Mouse (Mus musculus) heart, adult 18-20 months (tissue): ENCODE data around the gene Hepacam. TPM values are rescaled to one million over a fixed set of nuclear protein-coding genes. Genes with fewer than 3 reads are reported as not detected.

Source experiments
- DNase-seq, 2 experiments: peaks; one replicate each; pipeline ENCODE4 v3.0.0; 2021 to 2022; ENCODE audit warnings: mixed read lengths in 1 of 2
- long read RNA-seq, 2 experiments: library from polyadenylated mRNA; stranded (forward); transcript quantifications; one replicate each; pipeline ENCODE4 v2.0.0; 2021
- total RNA-seq, 2 experiments: library from RNA; stranded (reverse); gene quantifications; 2 replicates each; pipeline ENCODE4 v1.2.3; 2021

Gene Hepacam
- under 1 TPM in 1 of 2 experiments, not detected in 1; 0.08 TPM for total RNA-seq
- long read RNA-seq, experiment 1 = 0 reads
- long read RNA-seq, experiment 2 = 0 reads

DNA sequence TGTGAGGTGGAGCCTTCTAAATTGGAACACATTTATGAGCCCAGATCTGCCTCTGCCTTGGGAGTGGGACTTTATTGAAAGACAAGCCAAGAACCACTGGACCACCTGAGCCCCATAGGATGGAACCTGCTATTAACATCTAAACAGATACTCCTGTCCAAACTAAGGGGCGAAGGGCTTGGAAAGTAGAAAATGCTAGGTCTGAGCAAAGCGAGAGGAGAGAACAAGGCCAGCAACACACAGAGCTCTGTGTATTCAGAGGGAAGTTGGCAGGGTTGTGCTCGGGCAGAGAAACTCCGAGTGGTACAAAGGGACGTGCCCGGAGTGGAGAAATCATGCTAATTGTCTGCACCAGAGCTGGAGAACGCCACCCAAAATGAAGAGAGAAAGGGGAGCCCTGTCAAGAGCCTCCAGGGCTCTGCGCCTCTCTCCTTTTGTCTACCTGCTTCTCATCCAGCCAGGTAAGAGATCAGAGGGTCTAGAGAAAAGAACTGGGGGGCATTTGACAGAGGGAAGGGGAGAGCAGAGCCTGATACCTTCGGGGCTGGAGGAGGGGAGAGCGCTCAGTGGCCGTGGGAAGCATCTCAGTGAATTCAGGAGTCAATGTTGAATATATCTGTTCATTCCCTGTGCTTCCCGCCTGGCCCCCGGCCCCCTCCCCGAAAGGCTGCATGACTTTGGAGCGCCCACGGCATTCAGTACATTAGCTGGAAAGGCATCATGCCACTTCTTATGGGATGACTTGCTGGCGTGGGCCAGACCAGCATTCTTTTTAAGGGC, at the start of gene Hepacam:
Hepacam (plus strand) TSS at position 51 of the 780 bp plus-strand sequence.
- no peak for DNase-seq

- peak in 1 of 2 experiments; percentile 7 for DNase-seq
Measured at GRCm38 (mm10) chr9:37329456-37329855, 37.7 kb upstream of the Hepacam start.

DNA sequence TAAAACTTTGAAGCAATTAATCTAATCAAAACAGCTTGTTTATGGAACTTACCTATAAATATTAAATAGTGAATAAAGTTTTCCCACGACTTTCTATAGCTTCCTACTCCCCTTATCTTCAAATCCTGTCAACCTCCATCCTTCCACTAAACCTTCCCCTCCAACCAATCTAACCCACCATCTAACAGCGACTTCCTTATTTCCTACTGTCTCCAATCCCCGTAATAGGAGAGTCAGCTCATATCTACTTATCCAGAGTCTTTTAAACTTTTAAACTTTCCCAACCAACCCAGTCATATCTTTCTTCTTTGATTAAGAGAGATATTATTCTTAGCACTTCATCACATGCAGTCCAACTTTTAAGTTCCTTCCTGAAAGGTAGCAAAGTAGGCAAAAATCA, 21.7 kb upstream of the Hepacam start:
- no peak for DNase-seq

GRCm38 (mm10) chr9:37347184-37347987, 19.8 kb upstream of the Hepacam start:
- no peak for DNase-seq

DNA sequence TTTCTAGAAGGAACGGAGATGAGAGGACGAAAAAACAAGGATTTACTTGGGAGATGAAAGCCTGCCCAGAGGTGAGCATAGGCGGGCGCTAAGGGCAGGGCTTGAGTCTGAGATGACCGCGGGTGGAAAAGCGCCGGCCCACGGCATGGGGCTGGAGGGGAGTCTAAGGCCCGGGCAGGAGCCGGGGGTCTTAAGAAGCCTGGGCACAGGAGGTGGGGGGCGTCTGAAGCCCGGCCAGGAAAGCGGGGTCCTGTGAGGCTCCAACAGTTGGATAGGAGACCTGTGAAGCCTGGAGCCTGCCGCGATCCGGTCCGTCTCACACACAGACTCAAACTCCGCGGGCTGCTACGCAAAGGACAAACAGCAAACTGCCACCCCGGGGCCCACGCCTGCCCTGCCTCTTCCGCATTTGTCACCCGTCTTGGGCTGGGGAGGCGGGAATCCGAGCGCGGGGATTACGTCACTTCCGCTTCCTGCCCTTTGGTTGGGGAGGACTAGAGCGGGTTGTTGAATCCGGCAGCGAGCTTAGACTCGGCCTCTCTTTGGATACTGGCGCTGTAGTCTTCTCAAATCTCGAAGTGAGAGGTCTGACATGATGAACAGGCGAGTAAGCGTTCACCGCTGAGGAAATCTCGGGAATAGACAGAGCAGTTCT, 19.0 kb upstream of the Hepacam start, which contains the start of gene Ccdc15:
Ccdc15 (minus strand) TSS at position 445 of the 655 bp plus-strand sequence.
- DNase-seq = peak; percentile 98

GRCm38 (mm10) chr9:37349050-37349449, 18.1 kb upstream of the Hepacam start:
- DNase-seq = no peak

GRCm38 (mm10) chr9:37351266-37351665, 15.9 kb upstream of the Hepacam start:
- DNase-seq = no peak

DNA sequence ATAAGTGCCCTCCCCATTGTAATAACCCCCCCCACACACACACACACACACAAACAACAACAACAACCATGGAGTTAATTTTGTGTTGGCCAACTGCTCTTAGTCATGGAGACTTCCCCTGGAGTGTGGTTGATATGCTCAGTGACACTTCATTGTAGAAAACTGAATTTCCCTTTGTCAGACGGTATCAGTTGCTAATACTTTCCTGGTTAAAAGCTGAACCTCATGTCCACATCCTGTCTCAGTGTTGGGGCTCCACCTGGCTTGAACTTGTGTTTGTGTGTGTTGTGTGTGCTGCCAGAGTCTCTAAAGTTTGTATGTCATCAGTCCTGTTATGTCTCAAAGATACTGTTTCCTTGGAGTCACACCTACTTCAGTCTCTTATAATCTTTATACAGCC, 12.7 kb upstream of the Hepacam start:
- DNase-seq = no peak

DNA sequence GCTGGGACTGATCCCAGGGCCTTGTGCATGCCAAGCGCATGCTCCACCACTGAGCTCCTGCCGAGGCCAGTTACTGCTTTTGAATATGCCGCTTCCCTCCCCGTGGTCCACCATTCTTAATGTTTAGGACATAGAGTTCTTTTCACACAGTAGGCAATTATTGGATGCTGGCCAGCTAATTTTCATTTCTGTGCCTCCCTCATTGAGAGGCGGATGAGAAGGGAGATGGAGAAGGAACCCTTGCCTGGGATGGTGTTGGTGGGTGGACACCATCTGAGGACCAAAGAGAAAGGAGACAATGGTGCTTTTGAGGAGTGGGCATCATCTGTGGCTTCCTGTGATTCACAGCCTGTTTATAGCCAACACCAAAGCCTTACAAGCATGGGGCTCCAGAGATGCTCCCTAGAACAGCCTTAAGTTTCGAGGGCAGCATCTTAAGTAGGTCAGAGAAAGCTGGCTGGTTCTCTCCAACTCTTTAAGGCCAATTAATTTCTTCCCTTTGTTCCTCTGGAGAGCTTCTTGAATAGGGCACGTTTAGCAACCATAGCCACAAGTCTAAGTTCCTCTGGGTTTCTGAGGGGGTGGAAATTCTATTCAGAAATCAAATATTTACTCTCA, 8.3 kb upstream of the Hepacam start:
- DNase-seq = no peak

GRCm38 (mm10) chr9:37359331-37360220, 7.6 kb upstream of the Hepacam start:
- DNase-seq = no peak

- DNase-seq = no peak
Measured at GRCm38 (mm10) chr9:37362084-37362483, 5.1 kb upstream of the Hepacam start.

GRCm38 (mm10) chr9:37362881-37363280, 4.3 kb upstream of the Hepacam start:
- DNase-seq = no peak

GRCm38 (mm10) chr9:37363551-37363950, 3.6 kb upstream of the Hepacam start:
- no peak for DNase-seq

GRCm38 (mm10) chr9:37364392-37364791, 2.8 kb upstream of the Hepacam start:
- DNase-seq = no peak

- DNase-seq = no peak
Measured at GRCm38 (mm10) chr9:37365706-37366105, 1.4 kb upstream of the Hepacam start.

DNA sequence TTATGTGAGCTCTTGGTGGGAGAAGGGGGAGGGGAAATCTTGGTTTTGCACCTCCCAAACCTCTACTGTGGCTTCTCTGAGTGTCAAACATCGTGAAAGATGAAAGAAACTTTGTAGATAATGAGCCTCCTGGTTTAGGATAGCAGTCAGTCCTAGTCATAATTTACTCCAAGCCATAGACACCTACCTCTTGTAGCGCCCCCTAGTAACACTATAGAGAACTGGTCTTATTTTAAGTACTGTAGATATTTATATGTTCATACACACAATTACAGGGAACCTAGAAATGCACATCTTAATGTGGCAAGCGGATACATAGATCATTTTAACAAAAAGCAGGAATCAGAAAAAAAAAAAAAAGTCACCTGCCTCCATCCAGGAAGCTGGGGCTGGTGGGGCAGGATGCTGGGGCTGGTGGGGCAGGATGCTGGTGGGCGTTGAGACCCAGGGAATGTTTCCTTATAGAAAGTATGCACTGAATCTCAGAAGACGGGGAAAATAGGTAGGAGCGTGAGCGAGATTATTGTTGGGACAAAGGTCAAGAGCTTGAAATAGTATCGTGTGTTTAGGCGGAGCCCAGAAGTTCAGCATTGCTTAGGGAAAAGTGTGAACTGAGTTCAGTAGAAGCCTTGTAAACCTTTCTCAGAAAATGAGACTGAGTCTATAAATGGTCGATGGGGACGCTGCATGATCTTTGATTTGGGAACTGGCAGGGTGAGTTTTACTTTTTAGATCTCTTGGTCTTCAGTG, 1.1 kb downstream of the Hepacam start:
- DNase-seq = peak; percentile 4 to 9

GRCm38 (mm10) chr9:37368860-37369259, 1.7 kb downstream of the Hepacam start:
- DNase-seq = peak; percentile 51 to 79

GRCm38 (mm10) chr9:37371232-37371801, 4.2 kb downstream of the Hepacam start:
- no peak for DNase-seq

GRCm38 (mm10) chr9:37375718-37376117, 8.6 kb downstream of the Hepacam start:
- DNase-seq = peak; percentile 17 to 58

DNA sequence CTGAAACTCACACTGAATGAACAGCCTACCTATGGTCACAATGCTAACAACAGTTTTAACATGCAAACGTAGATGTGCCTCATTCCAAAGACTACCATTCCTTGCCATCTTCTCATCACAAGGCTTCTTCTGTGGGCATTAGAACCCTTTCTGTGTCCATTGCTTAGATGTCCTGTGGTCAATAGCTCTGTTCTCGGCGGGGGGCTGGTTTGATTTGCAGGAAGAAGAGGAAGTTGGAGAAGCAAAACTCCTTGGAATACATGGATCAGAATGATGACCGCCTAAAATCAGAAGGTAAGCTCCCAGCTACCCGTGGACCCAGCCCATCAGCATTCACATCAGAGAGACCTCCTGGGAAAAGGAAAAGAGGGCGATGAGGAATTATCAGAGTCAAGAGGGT, 16.0 kb downstream of the Hepacam start:
- DNase-seq = no peak
